Mouse (Mus musculus) stomach, postnatal 0 days (tissue): ENCODE measurements around the gene Ctnnbip1.

ENCODE experiments used
- CTCF ChIP-seq: IDR thresholded peaks from 2 replicates; pipeline ENCODE4 v1.5.1; 2016; ENCODE audit warnings: antibody characterized with exemption, low read depth, mild to moderate bottlenecking, moderate library complexity
- EP300 ChIP-seq: optimal IDR thresholded peaks from 2 replicates; pipeline ENCODE3; 2016; ENCODE audit warnings: antibody characterized with exemption

DNA sequence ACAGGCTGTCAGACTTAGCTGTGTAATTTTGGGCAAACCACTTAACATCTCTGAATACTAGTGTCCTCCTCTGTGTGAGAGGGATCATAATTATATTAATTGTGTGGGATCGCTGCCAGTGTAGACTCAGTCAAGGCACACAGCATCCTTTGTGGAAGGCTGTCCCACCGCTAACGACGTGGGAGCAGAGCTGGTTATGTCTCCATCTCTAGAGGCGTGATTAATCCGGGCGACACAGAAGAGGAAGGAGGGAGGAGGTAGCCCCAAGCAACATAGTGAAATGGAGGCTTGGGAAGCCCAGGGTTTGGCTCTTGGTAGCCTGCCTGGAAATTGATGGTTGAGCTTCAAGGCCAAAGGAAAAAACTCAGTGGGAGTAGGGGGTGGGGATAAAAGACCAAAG lies 60.8 kb downstream of the Ctnnbip1 start:
- TF ChIP-seq CTCF (no peak), EP300 (no peak)
